ENCODE assay signal across 9 mouse cellular contexts in genomic region chr15:79111774-79112173, GRCm38 (mm10). TPM values are rescaled to one million over a fixed set of nuclear protein-coding genes. Genes with fewer than 3 reads are reported as not detected.
DNase-seq lines count a peak whose midpoint lies in the region; ATAC-seq and TF ChIP-seq lines count a peak whose summit lies in the region.
"Had no signal": no experiment of that assay in that cellular context is flagged by ENCODE, and none has a peak within 500 bp of the region (broad histone marks: within the 10 kb centered on the region; RNA-seq: fewer than 3 reads in every experiment).

No protein-coding gene starts in this region.

- H3K9me3 ChIP-seq in kidney, embryonic 15.5 days (replicated peaks) = no peaks in the 10 kb centered on the region

- intact Hi-C loops in heart, adult 2 months (cut with DNase I) = loop anchor here (2.0 kb wide), 1 partner anchor 15 kb away; no protein-coding TSS in a partner anchor

- no peak for DNase-seq in kidney, adult 8-10 months
- DNase-seq in NIH3T3 (ENCODE audit: low read depth) (peak; percentile 60), liver (no peak)
- peak in 1 of 2 experiments; percentile 57 for DNase-seq in heart, adult 2 months
- peak; percentile 65 for DNase-seq in kidney, postnatal 14 days
- DNase-seq in ovary, postnatal 10 days (ENCODE audit: low spot score) = no peak
- DNase-seq: spleen, adult 18-20 months had no signal

- TF ChIP-seq EP300 in heart, adult 2 months (IDR thresholded peaks at IDR 0.05; ENCODE audit: insufficient read depth, low read depth, low read length) = 0 out of 2 replicates have a peak, but pooled peaks have one; percentile 37

- peaks cover 34% of the 10 kb centered on the region for H3K36me3 ChIP-seq in kidney, embryonic 15.5 days
- no peaks in the 10 kb centered on the region for H3K36me3 ChIP-seq in heart, adult 2 months (ENCODE audit: control insufficient read depth, insufficient read depth, low read length)

- H3K9ac ChIP-seq in kidney, embryonic 15.5 days = no peak overlapping the region
- peak overlapping the region; percentile 40 for H3K9ac ChIP-seq in heart, adult 2 months (ENCODE audit: low read depth, low read length)

- peaks cover 7% of the 10 kb centered on the region for H3K79me2 ChIP-seq in heart, adult 2 months (replicated peaks; ENCODE audit: control insufficient read depth, insufficient read depth, low read length)

- H3K4me1 ChIP-seq in kidney, embryonic 15.5 days = peaks cover 42% of the 10 kb centered on the region
- H3K4me1 ChIP-seq in heart, adult 2 months (ENCODE audit: control insufficient read depth, insufficient read depth, low read length) = peaks cover 12% of the 10 kb centered on the region

- ATAC-seq in kidney, embryonic 15.5 days (replicated peaks; ENCODE audit: low FRiP score) = no peak

- TF ChIP-seq CTCF in heart, adult 2 months (IDR thresholded peaks at IDR 0.05) = no peak

- H3K27me3 ChIP-seq in kidney, embryonic 15.5 days = no peaks in the 10 kb centered on the region
- no peaks in the 10 kb centered on the region for H3K27me3 ChIP-seq in heart, adult 2 months (ENCODE audit: control insufficient read depth, insufficient read depth, low read length)

- H3K4me2 ChIP-seq in kidney, embryonic 15.5 days = peak overlapping the region; percentile 96; the same call in 1 of the 2 replicates

- H3K4me3 ChIP-seq in kidney, embryonic 15.5 days (replicated peaks) = no peak overlapping the region
- H3K4me3 ChIP-seq in heart, adult 2 months = no peak overlapping the region
- H3K4me3 ChIP-seq: left cerebral cortex, adult 2 months had no signal

- no peak overlapping the region for H3K27ac ChIP-seq in kidney, embryonic 15.5 days
- H3K27ac ChIP-seq in heart, adult 2 months = peak overlapping the region; percentile 67
- H3K27ac ChIP-seq: left cerebral cortex, adult 2 months had no signal

- TF ChIP-seq POLR2A in heart, adult 2 months (IDR thresholded peaks at IDR 0.05; ENCODE audit: insufficient read depth, low read depth, low read length) = peak; percentile 37; the same call in 1 of the 2 replicates

- WGBS in kidney, embryonic 15.5 days = 59% methylated on average over 4 of the region's 4 CpGs
- 54% methylated on average over 4 of the region's 4 CpGs for WGBS in heart, adult 2 months

RNA-seq across cellular contexts. Expression of gene Micall1, which starts 3.1 kb away (rescaled TPM):
- 8.6 and 11.0 TPM in 2 replicates for polyA plus RNA-seq in kidney, embryonic 15.5 days (2015; fragmentation: Nextera tagmentation; extraction: Ambion mirVana)
- 10 to 100 TPM; 43.0 to 45.7 TPM for total RNA-seq in heart, adult 2 months (2021)
- 39.3 and 58.7 TPM in 2 replicates for polyA plus RNA-seq in heart, adult 2 months (2012; rRNA removed)

RNA-seq across cellular contexts. Expression of gene Polr2f, which starts 29.0 kb away (rescaled TPM):
- polyA plus RNA-seq in kidney, embryonic 15.5 days (2015; fragmentation: Nextera tagmentation; extraction: Ambion mirVana) = 303 and 317 TPM in 2 replicates
- total RNA-seq in heart, adult 2 months (2021) = 100 to 1,000 TPM; 126 to 145 TPM
- polyA plus RNA-seq in heart, adult 2 months (2012; rRNA removed) = 48.6 and 50.9 TPM in 2 replicates

RNA-seq across cellular contexts. Expression of gene 1700088E04Rik, which starts 29.3 kb away (rescaled TPM):
- polyA plus RNA-seq in kidney, embryonic 15.5 days (2015; fragmentation: Nextera tagmentation; extraction: Ambion mirVana) = 7.7 and 10.5 TPM in 2 replicates
- total RNA-seq in heart, adult 2 months (2021) = 1 to 10 TPM; 1.8 to 2.6 TPM
- polyA plus RNA-seq in heart, adult 2 months (2012; rRNA removed) = 2.8 and 3.8 TPM in 2 replicates

RNA-seq across cellular contexts. Expression of gene Eif3l, which starts 36.8 kb away (rescaled TPM):
- 243 and 247 TPM in 2 replicates for polyA plus RNA-seq in kidney, embryonic 15.5 days (2015; fragmentation: Nextera tagmentation; extraction: Ambion mirVana)
- total RNA-seq in heart, adult 2 months (2021) = 10 to 100 TPM; 63.9 to 69.2 TPM
- 90.3 and 116 TPM in 2 replicates for polyA plus RNA-seq in heart, adult 2 months (2012; rRNA removed)

RNA-seq across cellular contexts. Expression of gene Ankrd54, which starts 49.1 kb away (rescaled TPM):
- polyA plus RNA-seq in kidney, embryonic 15.5 days (2015; fragmentation: Nextera tagmentation; extraction: Ambion mirVana) = 47.7 and 56.3 TPM in 2 replicates
- 1 to 10 TPM; 5.5 to 8.5 TPM for total RNA-seq in heart, adult 2 months (2021)
- 12.2 and 14.2 TPM in 2 replicates for polyA plus RNA-seq in heart, adult 2 months (2012; rRNA removed)

Comparison
In these comparisons a context has a peak if more than half of its experiments do, and no peak if none do; other contexts are left out.
1. DNase-seq: peak in NIH3T3 (single experiment) and kidney, postnatal 14 days (single experiment); none in kidney, adult 8-10 months (0 of 2), ovary, postnatal 10 days (single experiment) and liver (single experiment).